Mouse (Mus musculus) frontal cortex, postnatal 14 days (tissue): ENCODE data around the gene Sema7a.

Experiments
- DNase-seq, 2 experiments: peaks; one replicate each; pipeline ENCODE4 v3.0.0; 2022; ENCODE audit warnings: low spot score in 2 of 2

The Sema7a gene

DNA sequence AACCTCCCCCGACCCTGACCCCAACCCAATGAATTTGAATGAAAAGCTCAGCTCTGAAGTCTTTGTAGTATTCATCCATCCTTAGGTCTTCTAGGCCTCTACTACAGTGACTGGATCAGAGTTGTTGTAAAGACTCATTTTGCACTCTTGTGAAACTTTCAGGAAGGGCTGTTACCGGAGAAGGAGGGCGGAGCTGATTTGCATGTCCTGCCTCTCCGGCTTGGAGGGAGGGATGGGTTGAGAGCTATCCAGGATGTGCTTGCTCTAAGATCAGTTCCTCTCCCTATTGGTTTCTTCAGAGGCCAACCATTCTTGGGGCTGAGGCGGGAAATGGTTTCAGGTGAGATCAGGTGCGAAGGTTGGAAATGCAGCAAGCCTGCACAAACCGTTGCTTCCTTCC, 71.1 kb downstream of the Sema7a start:
- no peak for DNase-seq

DNA sequence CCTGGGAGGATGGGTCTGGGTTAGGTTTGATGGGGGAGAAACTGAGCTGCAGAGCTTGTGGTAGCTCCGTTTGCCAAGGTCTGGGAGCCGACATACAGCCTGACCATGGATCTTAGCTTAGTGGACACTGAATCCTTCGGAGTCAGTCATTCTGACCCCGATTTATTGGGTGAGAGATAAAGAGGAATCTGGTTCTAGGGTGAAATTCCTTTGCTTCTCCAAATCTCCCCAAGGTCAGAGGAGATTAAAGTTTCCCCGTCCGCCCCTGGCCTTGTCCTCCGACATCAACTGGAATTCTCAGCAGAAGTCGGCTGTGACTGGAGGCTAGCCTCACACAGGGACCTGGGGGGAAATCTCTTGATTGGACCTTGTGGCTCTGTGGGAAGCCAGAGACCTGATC, 71.6 kb downstream of the Sema7a start:
- no peak for DNase-seq
